Mouse (Mus musculus) E14TG2a.4 (cell line): ENCODE data around the gene Adamtsl1.

Experiments
- CTCF ChIP-seq: conservative IDR thresholded peaks from 2 replicates; pipeline ENCODE4 v1.5.1; 2014; ENCODE audit warnings: low read length
- POU5F1 ChIP-seq: IDR thresholded peaks from 2 replicates; pipeline ENCODE4 v1.6.1; 2014; ENCODE audit warnings: low read length, borderline replicate concordance

DNA sequence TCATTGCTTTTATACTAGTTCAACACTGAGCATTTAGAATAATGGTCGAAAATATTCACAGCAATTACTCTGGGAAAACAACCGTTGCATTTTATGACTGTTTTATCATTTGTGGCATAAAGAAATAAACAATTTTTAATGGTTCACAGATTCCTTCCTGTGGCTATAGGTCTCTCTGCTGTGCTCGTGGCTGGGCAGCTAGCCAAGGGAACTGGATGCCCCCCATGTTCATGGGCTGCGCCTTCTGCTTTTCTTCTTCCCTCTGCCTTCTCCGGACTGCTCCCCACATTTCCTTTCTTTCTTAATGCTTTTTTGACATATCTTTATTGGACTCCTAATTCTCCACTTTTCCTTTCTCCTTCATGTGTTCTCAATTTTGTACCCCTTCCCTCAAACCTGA, 608.5 kb downstream of the Adamtsl1 start:
- no peak for TF ChIP-seq CTCF
- TF ChIP-seq POU5F1, result no peak
